Mouse (Mus musculus): ENCODE data around the gene Olfr704. TPM values are rescaled to one million over a fixed set of nuclear protein-coding genes. Genes with fewer than 3 reads are reported as not detected.
A peak's percentile ranks its signal among the peaks of the same experiment; 100 is the strongest.

The Olfr704 gene
- polyA plus RNA-seq (2012; rRNA removed), result not detected in 2 replicates
- not detected in 2 replicates for polyA plus RNA-seq (2014; fragmentation: Nextera tagmentation; extraction: Ambion mirVana)

- ATAC-seq (ENCODE audit: low FRiP score, low read depth), result no peak
- TF ChIP-seq POLR2A (IDR thresholded peaks at IDR 0.05; ENCODE audit: borderline replicate concordance, extremely low read depth, insufficient read depth, insufficient read length), result no peak
- no peak within 1 kb of the TSS for H3K9ac ChIP-seq (ENCODE audit: low read depth, low read length, severe bottlenecking)
- no peaks in the 10 kb centered on the region for H3K36me3 ChIP-seq (ENCODE audit: control insufficient read depth, insufficient read depth, low read length)
- no peak for DNase-seq (ENCODE audit: low spot score)
- H3K27me3 ChIP-seq (ENCODE audit: control insufficient read depth, insufficient read depth, low read length), result no peaks in the 10 kb centered on the region
- H3K9me3 ChIP-seq (ENCODE audit: control insufficient read depth, low read length), result no peaks in the 10 kb centered on the region
- no peak within 1 kb of the TSS for H3K4me3 ChIP-seq (replicated peaks; ENCODE audit: low read length)
- H3K4me2 ChIP-seq (replicated peaks; ENCODE audit: low read depth, low read length, severe bottlenecking), result no peak within 1 kb of the TSS
- H3K27ac ChIP-seq (replicated peaks; ENCODE audit: low read depth, low read length), result no peak within 1 kb of the TSS
- H3K4me1 ChIP-seq (ENCODE audit: control insufficient read depth, insufficient read depth, low read length), result no peaks in the 10 kb centered on the region
Measured at GRCm38 (mm10) chr7:106862885-106863284, at the start of gene Olfr704. Olfr704 (plus strand) TSS chr7:106863185.

- TF ChIP-seq POLR2A (IDR thresholded peaks at IDR 0.05; ENCODE audit: borderline replicate concordance, extremely low read depth, insufficient read depth, insufficient read length), result no peak
- no peak within 1 kb of the TSS for H3K9ac ChIP-seq (ENCODE audit: low read depth, low read length, severe bottlenecking)
- WGBS, result 73% methylated on average over 2 of the region's 2 CpGs
Measured at GRCm38 (mm10) chr7:106813829-106814228, 49.2 kb upstream of the Olfr704 start, which contains the start of gene Olfr701. Olfr701 (plus strand) TSS chr7:106814129.

GRCm38 (mm10) chr7:106815775-106816174 lies 47.2 kb upstream of the Olfr704 start:
- 48% methylated on average over 2 of the region's 2 CpGs for whole genome bisulfite sequencing
- no peaks in the 10 kb centered on the region for H3K4me1 ChIP-seq (ENCODE audit: control insufficient read depth, insufficient read depth, low read length)
- no peaks in the 10 kb centered on the region for H3K36me3 ChIP-seq (ENCODE audit: control insufficient read depth, insufficient read depth, low read length)
- DNase-seq (ENCODE audit: low spot score), result peak; percentile 37
- no peak overlapping the region for H3K4me2 ChIP-seq (replicated peaks; ENCODE audit: low read depth, low read length, severe bottlenecking)
- H3K27me3 ChIP-seq (ENCODE audit: control insufficient read depth, insufficient read depth, low read length), result no peaks in the 10 kb centered on the region
- no peak overlapping the region for H3K27ac ChIP-seq (replicated peaks; ENCODE audit: low read depth, low read length)
- H3K9me3 ChIP-seq (ENCODE audit: control insufficient read depth, low read length), result no peaks in the 10 kb centered on the region
- ATAC-seq (ENCODE audit: low FRiP score, low read depth), result no peak
- no peak overlapping the region for H3K4me3 ChIP-seq (replicated peaks; ENCODE audit: low read length)
- no peak for TF ChIP-seq POLR2A (IDR thresholded peaks at IDR 0.05; ENCODE audit: borderline replicate concordance, extremely low read depth, insufficient read depth, insufficient read length)
- no peak overlapping the region for H3K9ac ChIP-seq (ENCODE audit: low read depth, low read length, severe bottlenecking)

More at GRCm38 (mm10) chr7:106813829-106814228, 49.2 kb upstream of the Olfr704 start, which contains the start of gene Olfr701:
- H3K9me3 ChIP-seq (ENCODE audit: control insufficient read depth, low read length), result no peaks in the 10 kb centered on the region
- H3K36me3 ChIP-seq (ENCODE audit: control insufficient read depth, insufficient read depth, low read length), result no peaks in the 10 kb centered on the region
- no peak within 1 kb of the TSS for H3K4me2 ChIP-seq (replicated peaks; ENCODE audit: low read depth, low read length, severe bottlenecking)
- no peak within 1 kb of the TSS for H3K27ac ChIP-seq (replicated peaks; ENCODE audit: low read depth, low read length)
- ATAC-seq (ENCODE audit: low FRiP score, low read depth) (no peak), DNase-seq (ENCODE audit: low spot score) (no peak)
- H3K4me3 ChIP-seq (replicated peaks; ENCODE audit: low read length), result no peak within 1 kb of the TSS
- no peaks in the 10 kb centered on the region for H3K4me1 ChIP-seq (ENCODE audit: control insufficient read depth, insufficient read depth, low read length)
- H3K27me3 ChIP-seq (ENCODE audit: control insufficient read depth, insufficient read depth, low read length), result no peaks in the 10 kb centered on the region

DNA sequence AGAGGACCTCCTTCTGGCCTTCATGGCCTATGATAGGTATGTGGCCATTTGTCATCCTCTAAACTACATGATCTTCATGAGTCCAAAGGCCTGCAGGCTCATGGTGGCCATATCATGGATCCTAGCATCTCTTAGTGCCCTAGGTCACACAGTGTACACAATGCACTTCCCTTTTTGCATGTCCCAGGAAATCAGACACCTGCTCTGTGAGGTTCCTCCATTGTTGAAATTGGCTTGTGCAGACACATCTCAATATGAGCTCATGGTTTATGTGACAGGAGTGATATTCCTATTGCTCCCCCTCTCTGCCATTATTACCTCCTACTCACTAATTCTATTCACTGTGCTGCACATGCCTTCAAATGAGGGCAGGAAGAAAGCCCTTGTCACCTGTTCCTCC lies 44.6 kb upstream of the Olfr704 start:
- TF ChIP-seq POLR2A (IDR thresholded peaks at IDR 0.05; ENCODE audit: borderline replicate concordance, extremely low read depth, insufficient read depth, insufficient read length), result no peak
- no peak overlapping the region for H3K4me3 ChIP-seq (replicated peaks; ENCODE audit: low read length)
- no peaks in the 10 kb centered on the region for H3K27me3 ChIP-seq (ENCODE audit: control insufficient read depth, insufficient read depth, low read length)
- DNase-seq (ENCODE audit: low spot score), result no peak
- H3K27ac ChIP-seq (replicated peaks; ENCODE audit: low read depth, low read length), result no peak overlapping the region
- H3K4me1 ChIP-seq (ENCODE audit: control insufficient read depth, insufficient read depth, low read length), result no peaks in the 10 kb centered on the region
- H3K36me3 ChIP-seq (ENCODE audit: control insufficient read depth, insufficient read depth, low read length), result no peaks in the 10 kb centered on the region
- no peaks in the 10 kb centered on the region for H3K9me3 ChIP-seq (ENCODE audit: control insufficient read depth, low read length)
- no peak for ATAC-seq (ENCODE audit: low FRiP score, low read depth)
- H3K4me2 ChIP-seq (replicated peaks; ENCODE audit: low read depth, low read length, severe bottlenecking), result no peak overlapping the region
- H3K9ac ChIP-seq (ENCODE audit: low read depth, low read length, severe bottlenecking), result no peak overlapping the region

DNA sequence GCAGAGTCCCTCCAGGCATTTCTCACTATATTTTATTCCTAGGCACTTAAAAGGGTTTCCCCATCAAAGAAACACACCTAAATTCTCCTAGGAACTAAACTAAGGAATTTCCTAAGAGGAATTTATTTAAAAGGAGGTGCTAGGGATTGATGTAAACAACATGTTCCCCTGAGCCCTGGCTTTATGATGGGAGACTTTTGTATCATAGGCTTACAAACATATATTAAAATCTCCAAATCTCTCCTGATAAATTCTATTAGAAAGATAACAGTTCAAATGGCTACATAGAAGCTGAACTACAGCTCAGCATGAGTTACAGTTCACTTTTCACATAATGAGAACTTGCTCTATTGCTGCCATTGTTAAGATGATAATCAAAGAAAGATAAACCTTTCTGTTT lies 29.2 kb upstream of the Olfr704 start, which contains the start of gene Olfr702:
Olfr702 (minus strand) TSS at position 101 of the 400 bp plus-strand sequence.
- ATAC-seq (ENCODE audit: low FRiP score, low read depth), result no peak
- DNase-seq (ENCODE audit: low spot score), result no peak
- H3K4me3 ChIP-seq (replicated peaks; ENCODE audit: low read length), result no peak within 1 kb of the TSS
- H3K4me2 ChIP-seq (replicated peaks; ENCODE audit: low read depth, low read length, severe bottlenecking), result no peak within 1 kb of the TSS
- TF ChIP-seq POLR2A (IDR thresholded peaks at IDR 0.05; ENCODE audit: borderline replicate concordance, extremely low read depth, insufficient read depth, insufficient read length), result no peak
- H3K36me3 ChIP-seq (ENCODE audit: control insufficient read depth, insufficient read depth, low read length), result no peaks in the 10 kb centered on the region
- no peak within 1 kb of the TSS for H3K27ac ChIP-seq (replicated peaks; ENCODE audit: low read depth, low read length)
- no peaks in the 10 kb centered on the region for H3K9me3 ChIP-seq (ENCODE audit: control insufficient read depth, low read length)
- no peaks in the 10 kb centered on the region for H3K27me3 ChIP-seq (ENCODE audit: control insufficient read depth, insufficient read depth, low read length)
- H3K4me1 ChIP-seq (ENCODE audit: control insufficient read depth, insufficient read depth, low read length), result no peaks in the 10 kb centered on the region
- H3K9ac ChIP-seq (ENCODE audit: low read depth, low read length, severe bottlenecking), result no peak within 1 kb of the TSS

- Histone ChIP-seq H3K36me3 (ENCODE audit: control insufficient read depth, insufficient read depth, low read length) (no peaks in the 10 kb centered on the region), H3K27ac (replicated peaks; ENCODE audit: low read depth, low read length) (no peak within 1 kb of the TSS), H3K27me3 (ENCODE audit: control insufficient read depth, insufficient read depth, low read length) (no peaks in the 10 kb centered on the region), H3K9me3 (ENCODE audit: control insufficient read depth, low read length) (no peaks in the 10 kb centered on the region), H3K4me1 (ENCODE audit: control insufficient read depth, insufficient read depth, low read length) (no peaks in the 10 kb centered on the region), H3K9ac (ENCODE audit: low read depth, low read length, severe bottlenecking) (no peak within 1 kb of the TSS), H3K4me3 (replicated peaks; ENCODE audit: low read length) (no peak within 1 kb of the TSS), H3K4me2 (replicated peaks; ENCODE audit: low read depth, low read length, severe bottlenecking) (no peak within 1 kb of the TSS)
- no peak for DNase-seq (ENCODE audit: low spot score)
- TF ChIP-seq POLR2A (IDR thresholded peaks at IDR 0.05; ENCODE audit: borderline replicate concordance, extremely low read depth, insufficient read depth, insufficient read length), result no peak
- ATAC-seq (ENCODE audit: low FRiP score, low read depth), result no peak
- WGBS, result 56% methylated on average over 2 of the region's 2 CpGs
Measured at GRCm38 (mm10) chr7:106843060-106843459, 19.9 kb upstream of the Olfr704 start, which contains the start of gene Olfr703. Olfr703 (plus strand) TSS chr7:106843360.
